20 mouse cellular contexts compared by ENCODE assay signal in the genomic region with DNA sequence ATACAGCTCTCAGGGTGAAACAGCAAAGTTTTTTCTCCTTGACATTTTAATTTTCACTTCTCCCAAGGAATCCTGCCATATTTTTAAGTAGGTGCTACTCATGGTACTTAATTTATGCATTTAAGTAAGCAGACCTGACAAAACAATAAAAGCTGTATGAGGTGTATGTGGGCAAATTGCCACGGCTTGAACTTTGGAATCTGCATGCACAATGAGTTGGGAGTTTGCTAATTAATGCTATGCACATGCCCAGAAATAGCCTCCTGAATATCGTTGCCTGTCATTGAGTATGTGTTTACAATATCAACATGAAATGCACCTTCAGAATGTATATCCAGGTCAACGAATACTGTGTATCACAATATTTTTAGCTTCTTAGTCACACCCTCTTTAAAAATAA.
DNase-seq lines count a peak whose midpoint lies in the region; ATAC-seq lines count a peak whose summit lies in the region.
"Had no signal": no experiment of that assay in that cellular context is flagged by ENCODE, and none has a peak within 500 bp of the region (broad histone marks: within the 10 kb centered on the region; RNA-seq: fewer than 3 reads in every experiment).

No protein-coding gene starts in this region.

- DNase-seq in forebrain, embryonic 14.5 days (ENCODE audit: low spot score), result peak; percentile 63
- DNase-seq in forebrain, embryonic 10.5 days (ENCODE audit: extremely low spot score, low spot score), result no peak
- DNase-seq in Muller cell, postnatal 12 days (ENCODE audit: inconsistent ontology term), result peak; percentile 19
- DNase-seq in brain, adult 2 months (ENCODE audit: low read depth, low spot score), result peak; percentile 14
- no peak for DNase-seq in layer of hippocampus, adult 8-10 months (ENCODE audit: low spot score in 2 of 2)
- DNase-seq: adrenal gland, adult 8-10 months; adrenal gland, postnatal 14 days; adrenal gland, postnatal 36 days; cerebellum, adult 11-12 months; cerebellum, adult 2 months; cerebellum, adult 9-10 months; cerebellum, postnatal 10 days; cerebellum, postnatal 25 days had no signal

- H3K27me3 ChIP-seq in forebrain, embryonic 12.5 days, result no peaks in the 10 kb centered on the region
- H3K27me3 ChIP-seq in forebrain, embryonic 16.5 days (replicated peaks; ENCODE audit: control insufficient read depth, insufficient read depth, low read length), result no peaks in the 10 kb centered on the region
- H3K27me3 ChIP-seq in forebrain, embryonic 14.5 days (replicated peaks; ENCODE audit: control insufficient read depth, insufficient read depth, low read length), result no peaks in the 10 kb centered on the region
- H3K27me3 ChIP-seq in forebrain, embryonic 10.5 days (ENCODE audit: poor library complexity, severe bottlenecking), result no peaks in the 10 kb centered on the region
- H3K27me3 ChIP-seq: embryonic facial prominence, embryonic 12.5 days; Patski had no signal

- H3K9ac ChIP-seq in forebrain, embryonic 12.5 days, result no peak overlapping the region
- H3K9ac ChIP-seq in forebrain, embryonic 16.5 days (replicated peaks; ENCODE audit: low read depth, low read length), result no peak overlapping the region
- H3K9ac ChIP-seq in forebrain, embryonic 14.5 days (ENCODE audit: low read length), result no peak overlapping the region
- H3K9ac ChIP-seq: embryonic facial prominence, embryonic 12.5 days had no signal

- no peak overlapping the region for H3K4me3 ChIP-seq in forebrain, embryonic 12.5 days (replicated peaks)
- H3K4me3 ChIP-seq in forebrain, embryonic 16.5 days (replicated peaks; ENCODE audit: low read length), result no peak overlapping the region
- no peak overlapping the region for H3K4me3 ChIP-seq in forebrain, embryonic 14.5 days (ENCODE audit: low read depth, low read length)
- no peak overlapping the region for H3K4me3 ChIP-seq in forebrain, embryonic 10.5 days
- H3K4me3 ChIP-seq: embryonic facial prominence, embryonic 10.5 days; embryonic facial prominence, embryonic 12.5 days had no signal

- ATAC-seq in forebrain, embryonic 12.5 days (ENCODE audit: low FRiP score), result peak; percentile 20; the same call in 1 of the 2 replicates
- ATAC-seq in forebrain, embryonic 16.5 days, result no peak
- peak; percentile 64 for ATAC-seq in forebrain, embryonic 14.5 days
- no peak for ATAC-seq in megakaryocyte progenitor cell, adult 5-6 weeks (replicated peaks; ENCODE audit: poor library complexity)
- ATAC-seq: activated CD4-positive, CD25-positive, alpha-beta regulatory T cell, adult 4 months; Patski had no signal

- peaks cover 8% of the 10 kb centered on the region; the same call in 1 of the 2 replicates for H3K4me1 ChIP-seq in forebrain, embryonic 12.5 days
- H3K4me1 ChIP-seq in forebrain, embryonic 16.5 days (replicated peaks; ENCODE audit: control insufficient read depth, insufficient read depth, low read length), result no peaks in the 10 kb centered on the region
- peaks cover 7% of the 10 kb centered on the region for H3K4me1 ChIP-seq in forebrain, embryonic 14.5 days (ENCODE audit: control insufficient read depth, insufficient read depth, low read length)
- no peaks in the 10 kb centered on the region for H3K4me1 ChIP-seq in forebrain, embryonic 10.5 days
- H3K4me1 ChIP-seq: embryonic facial prominence, embryonic 10.5 days; embryonic facial prominence, embryonic 12.5 days had no signal

- H3K36me3 ChIP-seq in forebrain, embryonic 12.5 days (replicated peaks), result no peaks in the 10 kb centered on the region
- H3K36me3 ChIP-seq in forebrain, embryonic 16.5 days (ENCODE audit: control insufficient read depth, insufficient read depth), result no peaks in the 10 kb centered on the region
- H3K36me3 ChIP-seq in forebrain, embryonic 14.5 days (ENCODE audit: control insufficient read depth, insufficient read depth, low read length), result no peaks in the 10 kb centered on the region
- no peaks in the 10 kb centered on the region for H3K36me3 ChIP-seq in forebrain, embryonic 10.5 days (replicated peaks)
- H3K36me3 ChIP-seq: embryonic facial prominence, embryonic 10.5 days; embryonic facial prominence, embryonic 12.5 days had no signal

- no peaks in the 10 kb centered on the region for H3K9me3 ChIP-seq in forebrain, embryonic 12.5 days
- no peaks in the 10 kb centered on the region for H3K9me3 ChIP-seq in forebrain, embryonic 16.5 days (ENCODE audit: control insufficient read depth, low read length)
- no peaks in the 10 kb centered on the region for H3K9me3 ChIP-seq in forebrain, embryonic 14.5 days (replicated peaks; ENCODE audit: control insufficient read depth, low read length)
- no peaks in the 10 kb centered on the region for H3K9me3 ChIP-seq in forebrain, embryonic 10.5 days
- H3K9me3 ChIP-seq: embryonic facial prominence, embryonic 10.5 days; embryonic facial prominence, embryonic 12.5 days had no signal

- no peak overlapping the region for H3K27ac ChIP-seq in forebrain, embryonic 12.5 days
- no peak overlapping the region for H3K27ac ChIP-seq in forebrain, embryonic 16.5 days (ENCODE audit: low read length)
- H3K27ac ChIP-seq in forebrain, embryonic 14.5 days (ENCODE audit: low read depth, low read length), result no peak overlapping the region
- no peak overlapping the region for H3K27ac ChIP-seq in forebrain, embryonic 10.5 days
- H3K27ac ChIP-seq: embryonic facial prominence, embryonic 10.5 days; embryonic facial prominence, embryonic 12.5 days had no signal

- WGBS in forebrain, embryonic 12.5 days, result 64% methylated on average over 3 of the region's 3 CpGs
- 23% methylated on average over 3 of the region's 3 CpGs for WGBS in forebrain, embryonic 16.5 days
- WGBS in forebrain, embryonic 14.5 days, result 24% methylated on average over 3 of the region's 3 CpGs
- WGBS in forebrain, embryonic 10.5 days, result 83% methylated on average over 3 of the region's 3 CpGs

- H3K4me2 ChIP-seq in forebrain, embryonic 12.5 days, result no peak overlapping the region
- H3K4me2 ChIP-seq in forebrain, embryonic 16.5 days (ENCODE audit: low read length), result no peak overlapping the region
- H3K4me2 ChIP-seq in forebrain, embryonic 14.5 days (ENCODE audit: low read length), result no peak overlapping the region
- H3K4me2 ChIP-seq: embryonic facial prominence, embryonic 12.5 days had no signal

Comparison
In these comparisons a context has a peak if more than half of its experiments do, and no peak if none do; other contexts are left out.
1. ATAC-seq: peak in forebrain, embryonic 12.5 days (single experiment) and forebrain, embryonic 14.5 days (single experiment); none in forebrain, embryonic 16.5 days (single experiment) and megakaryocyte progenitor cell, adult 5-6 weeks (single experiment).
2. DNase-seq: peak in forebrain, embryonic 14.5 days (single experiment), Muller cell, postnatal 12 days (single experiment) and brain, adult 2 months (single experiment); none in forebrain, embryonic 10.5 days (single experiment) and layer of hippocampus, adult 8-10 months (0 of 2).